Mouse (Mus musculus) heart, embryonic 11.5 days (tissue): ENCODE data around the gene Ccdc155. TPM values are rescaled to one million over a fixed set of nuclear protein-coding genes. Genes with fewer than 3 reads are reported as not detected.

Experiments
- ATAC-seq: fragments of 200-750 bp; cut with Nextera tagmentation; replicated peaks from 2 replicates; pipeline ENCODE4 v1.8.0; 2017; ENCODE audit warnings: moderate library complexity; ENCODE audit not compliant: insufficient number of reproducible peaks, low FRiP score, low TSS enrichment
- H3K27ac ChIP-seq: fragments of 300-500 bp; sonication (generic); 2 replicates; pipeline ENCODE4 v1.5.1; 2014; ENCODE audit warnings: mild to moderate bottlenecking, low read depth, low read length
- H3K27me3 ChIP-seq: fragments of 300-500 bp; sonication (generic); 2 replicates; pipeline ENCODE4 v1.6.1; 2014; ENCODE audit warnings: mild to moderate bottlenecking, low read length, mixed read lengths; ENCODE audit not compliant: control insufficient read depth, insufficient read depth
- H3K36me3 ChIP-seq: fragments of 300-500 bp; sonication (generic); 2 replicates; pipeline ENCODE4 v1.6.1; 2014; ENCODE audit warnings: mild to moderate bottlenecking, low read length, moderate library complexity, mixed read lengths; ENCODE audit not compliant: control insufficient read depth, insufficient read depth
- H3K4me1 ChIP-seq: fragments of 300-500 bp; sonication (generic); 2 replicates; pipeline ENCODE4 v1.6.1; 2014; ENCODE audit warnings: low read length; ENCODE audit not compliant: control insufficient read depth, insufficient read depth
- H3K4me2 ChIP-seq: fragments of 300-500 bp; sonication (generic); 2 replicates; pipeline ENCODE4 v1.6.1; 2014; ENCODE audit warnings: mild to moderate bottlenecking, moderate library complexity
- H3K4me3 ChIP-seq: fragments of 300-500 bp; sonication (generic); 2 replicates; pipeline ENCODE4 v1.5.1; 2014; ENCODE audit warnings: low read depth, low read length
- H3K9ac ChIP-seq: fragments of 300-500 bp; sonication (generic); 2 replicates; pipeline ENCODE4 v1.6.1; 2014; ENCODE audit warnings: mild to moderate bottlenecking, low read depth, low read length, moderate library complexity
- H3K9me3 ChIP-seq: fragments of 300-500 bp; sonication (generic); replicated peaks from 2 replicates; pipeline ENCODE4 v1.6.1; 2016; ENCODE audit warnings: low read length; ENCODE audit not compliant: control insufficient read depth
- WGBS: fragments of 180-500 bp; shearing (Covaris S2); extraction: QIAGEN DNeasy Blood & Tissue Kit; methylation state at CpG from one replicate; pipeline ENCODE4 v1.1.7; 2014; ENCODE audit not compliant: insufficient replicate concordance; 5-methylcytosine and 5-hydroxymethylcytosine counted together
- polyA plus RNA-seq: library from polyadenylated mRNA; unstranded; fragments of >200 nt; fragmentation: Nextera tagmentation; extraction: Ambion mirVana; gene quantifications from 2 replicates; pipeline ENCODE4 v1.2.1, GENCODE M21; 2014

Gene Ccdc155
- polyA plus RNA-seq, 1 experiment from 2014 or later, result 0.70 TPM

GRCm38 (mm10) chr7:45215673-45216441 is 11.2 kb upstream of the Ccdc155 start, which contains the start of gene Tead2:
Gene Tead2 (plus strand): TSS chr7:45215753.
- Histone ChIP-seq H3K9me3 (no peaks in the 10 kb centered on the region), H3K36me3 (peaks cover 28% of the 10 kb centered on the region), H3K27me3 (peaks cover 9% of the 10 kb centered on the region), H3K4me1 (peaks cover 23% of the 10 kb centered on the region), H3K9ac (peak within 1 kb of the TSS; percentile 99), H3K4me2 (peak within 1 kb of the TSS; percentile 88), H3K27ac (peak within 1 kb of the TSS; percentile 97), H3K4me3 (peak within 1 kb of the TSS; percentile 86)
- peak; percentile 43 for ATAC-seq
- under 1% methylated on average over 54 of the region's 55 CpGs for WGBS

- 56% methylated on average over 5 of the region's 5 CpGs for WGBS
- Histone ChIP-seq H3K9ac (no peak overlapping the region), H3K9me3 (no peaks in the 10 kb centered on the region), H3K36me3 (peaks cover 9% of the 10 kb centered on the region), H3K4me3 (no peak overlapping the region), H3K27me3 (peaks cover 15% of the 10 kb centered on the region), H3K4me1 (peaks cover 23% of the 10 kb centered on the region), H3K27ac (no peak overlapping the region), H3K4me2 (no peak overlapping the region)
- no peak for ATAC-seq
These were observed 9.0 kb upstream of the Ccdc155 start for GRCm38 (mm10) chr7:45213708-45214107.

GRCm38 (mm10) chr7:45212356-45212755 is 7.7 kb upstream of the Ccdc155 start:
- Histone ChIP-seq H3K9me3 (no peaks in the 10 kb centered on the region), H3K4me1 (peaks cover 16% of the 10 kb centered on the region), H3K27me3 (peaks cover 15% of the 10 kb centered on the region), H3K9ac (no peak overlapping the region), H3K36me3 (no peaks in the 10 kb centered on the region), H3K4me3 (no peak overlapping the region), H3K27ac (no peak overlapping the region), H3K4me2 (no peak overlapping the region)
- WGBS, result 65% methylated on average over 7 of the region's 7 CpGs
- ATAC-seq, result no peak

- Histone ChIP-seq H3K27ac (no peak within 1 kb of the TSS), H3K4me1 (peaks cover 11% of the 10 kb centered on the region), H3K4me2 (peak within 1 kb of the TSS; percentile 52), H3K9ac (0 out of 2 replicates have a peak within 1 kb of the TSS, but pooled peaks have one; percentile 10), H3K27me3 (peaks cover 15% of the 10 kb centered on the region), H3K36me3 (no peaks in the 10 kb centered on the region), H3K9me3 (no peaks in the 10 kb centered on the region), H3K4me3 (peak within 1 kb of the TSS; percentile 8; the same call in 1 of the 2 replicates)
- ATAC-seq, result no peak
- 6% methylated on average over 17 of the region's 17 CpGs for WGBS
These were observed 7.2 kb upstream of the Ccdc155 start, which contains the start of gene Dkkl1 for GRCm38 (mm10) chr7:45211851-45212251. Gene Dkkl1 (minus strand): TSS chr7:45212147.

GRCm38 (mm10) chr7:45211070-45211469 is 6.4 kb upstream of the Ccdc155 start:
- Histone ChIP-seq H3K27ac (no peak overlapping the region), H3K4me2 (peak overlapping the region; percentile 52), H3K27me3 (peaks cover 15% of the 10 kb centered on the region), H3K4me1 (peaks cover 9% of the 10 kb centered on the region), H3K4me3 (no peak overlapping the region), H3K36me3 (no peaks in the 10 kb centered on the region), H3K9me3 (no peaks in the 10 kb centered on the region), H3K9ac (no peak overlapping the region)
- 42% methylated on average over 10 of the region's 10 CpGs for WGBS
- ATAC-seq, result no peak

GRCm38 (mm10) chr7:45208260-45208659 is 3.6 kb upstream of the Ccdc155 start:
- Histone ChIP-seq H3K4me3 (no peak overlapping the region), H3K9ac (no peak overlapping the region), H3K36me3 (no peaks in the 10 kb centered on the region), H3K27me3 (peaks cover 15% of the 10 kb centered on the region), H3K4me1 (peaks cover 9% of the 10 kb centered on the region), H3K27ac (no peak overlapping the region), H3K9me3 (no peaks in the 10 kb centered on the region), H3K4me2 (no peak overlapping the region)
- ATAC-seq, result no peak
- WGBS, result 73% methylated on average over 6 of the region's 6 CpGs

GRCm38 (mm10) chr7:45202654-45203053 is 2.0 kb downstream of the Ccdc155 start:
- H3K27ac ChIP-seq, result 0 out of 2 replicates have a peak overlapping the region, but pooled peaks have one; percentile 29
- 23% methylated on average over 10 of the region's 10 CpGs for WGBS
- H3K4me3 ChIP-seq, result no peak overlapping the region
- no peak for ATAC-seq
- H3K36me3 ChIP-seq, result no peaks in the 10 kb centered on the region
- H3K4me2 ChIP-seq, result no peak overlapping the region
- no peaks in the 10 kb centered on the region for H3K9me3 ChIP-seq
- 0 out of 2 replicates have a peak, but pooled peaks cover 6% of the 10 kb centered on the region for H3K4me1 ChIP-seq
- H3K27me3 ChIP-seq, result 0 out of 2 replicates have a peak, but pooled peaks cover 4% of the 10 kb centered on the region
- no peak overlapping the region for H3K9ac ChIP-seq

- no peak overlapping the region for H3K27ac ChIP-seq
- no peak overlapping the region for H3K4me2 ChIP-seq
- WGBS, result 71% methylated on average over 11 of the region's 11 CpGs
- no peak overlapping the region for H3K4me3 ChIP-seq
- no peaks in the 10 kb centered on the region for H3K36me3 ChIP-seq
- no peak overlapping the region for H3K9ac ChIP-seq
- peaks cover 11% of the 10 kb centered on the region for H3K27me3 ChIP-seq
- H3K4me1 ChIP-seq, result peaks cover 12% of the 10 kb centered on the region
- no peak for ATAC-seq
- H3K9me3 ChIP-seq, result no peaks in the 10 kb centered on the region
These were observed 5.7 kb downstream of the Ccdc155 start for GRCm38 (mm10) chr7:45198961-45199360.
